Mouse (Mus musculus): ENCODE data around the gene S100a4.

- TF ChIP-seq POLR2A (IDR thresholded peaks at IDR 0.05; ENCODE audit: insufficient read depth, low read depth, low read length) (no peak), CTCF (IDR thresholded peaks at IDR 0.05) (no peak)
Measured at GRCm38 (mm10) chr3:90621552-90621951, 18.0 kb downstream of the S100a4 start.
